Mouse (Mus musculus): Measurements from ENCODE around the gene Rtn4. TPM values are rescaled to one million over a fixed set of nuclear protein-coding genes. Genes with fewer than 3 reads are reported as not detected.

Rtn4 gene
- polyA plus RNA-seq, 1 experiment from 2014 or later, result 59.3 TPM

GRCm38 (mm10) chr11:29702721-29703120 lies 10.0 kb downstream of the Rtn4 start:
- ATAC-seq (replicated peaks; ENCODE audit: extremely low read depth, insufficient read depth, low FRiP score), result no peak
- Histone ChIP-seq H3K27ac (ENCODE audit: low read length) (no peak overlapping the region), H3K4me2 (ENCODE audit: low read depth, low read length) (no peak overlapping the region), H3K9me3 (replicated peaks; ENCODE audit: control insufficient read depth, low read length) (no peaks in the 10 kb centered on the region), H3K9ac (ENCODE audit: low read length) (no peak overlapping the region), H3K4me3 (ENCODE audit: low read length) (no peak overlapping the region), H3K27me3 (ENCODE audit: control insufficient read depth, insufficient read depth, low read length) (no peaks in the 10 kb centered on the region), H3K4me1 (ENCODE audit: control insufficient read depth, insufficient read depth, low read length) (peaks cover 11% of the 10 kb centered on the region), H3K36me3 (ENCODE audit: control insufficient read depth, insufficient read depth) (peaks cover 15% of the 10 kb centered on the region)
- 63% methylated on average over 3 of the region's 3 CpGs for WGBS

- Histone ChIP-seq H3K9ac (ENCODE audit: low read length) (no peak overlapping the region), H3K27ac (ENCODE audit: low read length) (no peak overlapping the region), H3K4me1 (ENCODE audit: control insufficient read depth, insufficient read depth, low read length) (peaks cover 11% of the 10 kb centered on the region), H3K4me2 (ENCODE audit: low read depth, low read length) (no peak overlapping the region), H3K9me3 (replicated peaks; ENCODE audit: control insufficient read depth, low read length) (no peaks in the 10 kb centered on the region), H3K4me3 (ENCODE audit: low read length) (no peak overlapping the region), H3K36me3 (ENCODE audit: control insufficient read depth, insufficient read depth) (peaks cover 23% of the 10 kb centered on the region), H3K27me3 (ENCODE audit: control insufficient read depth, insufficient read depth, low read length) (no peaks in the 10 kb centered on the region)
- no peak for ATAC-seq (replicated peaks; ENCODE audit: extremely low read depth, insufficient read depth, low FRiP score)
These were observed 12.5 kb downstream of the Rtn4 start for GRCm38 (mm10) chr11:29705263-29705662.

GRCm38 (mm10) chr11:29706845-29707244 lies 14.1 kb downstream of the Rtn4 start:
- no peak for ATAC-seq (replicated peaks; ENCODE audit: extremely low read depth, insufficient read depth, low FRiP score)
- WGBS, result 90% methylated on average over 4 of the region's 4 CpGs
- H3K4me3 ChIP-seq (ENCODE audit: low read length), result no peak overlapping the region
- peaks cover 11% of the 10 kb centered on the region for H3K4me1 ChIP-seq (ENCODE audit: control insufficient read depth, insufficient read depth, low read length)
- H3K36me3 ChIP-seq (ENCODE audit: control insufficient read depth, insufficient read depth), result peaks cover 26% of the 10 kb centered on the region
- no peaks in the 10 kb centered on the region for H3K9me3 ChIP-seq (replicated peaks; ENCODE audit: control insufficient read depth, low read length)
- H3K4me2 ChIP-seq (ENCODE audit: low read depth, low read length), result no peak overlapping the region
- no peak overlapping the region for H3K27ac ChIP-seq (ENCODE audit: low read length)
- H3K27me3 ChIP-seq (ENCODE audit: control insufficient read depth, insufficient read depth, low read length), result no peaks in the 10 kb centered on the region
- H3K9ac ChIP-seq (ENCODE audit: low read length), result no peak overlapping the region

- Histone ChIP-seq H3K36me3 (ENCODE audit: control insufficient read depth, insufficient read depth) (peaks cover 26% of the 10 kb centered on the region), H3K4me2 (ENCODE audit: low read depth, low read length) (no peak overlapping the region), H3K9me3 (replicated peaks; ENCODE audit: control insufficient read depth, low read length) (no peaks in the 10 kb centered on the region), H3K4me3 (ENCODE audit: low read length) (no peak overlapping the region), H3K27me3 (ENCODE audit: control insufficient read depth, insufficient read depth, low read length) (no peaks in the 10 kb centered on the region), H3K4me1 (ENCODE audit: control insufficient read depth, insufficient read depth, low read length) (peaks cover 3% of the 10 kb centered on the region), H3K27ac (ENCODE audit: low read length) (no peak overlapping the region), H3K9ac (ENCODE audit: low read length) (no peak overlapping the region)
- no peak for ATAC-seq (replicated peaks; ENCODE audit: extremely low read depth, insufficient read depth, low FRiP score)
These were observed 16.8 kb downstream of the Rtn4 start for GRCm38 (mm10) chr11:29709512-29709911.

GRCm38 (mm10) chr11:29714114-29714513 lies 21.4 kb downstream of the Rtn4 start:
- WGBS, result 88% methylated on average over 7 of the region's 7 CpGs
- Histone ChIP-seq H3K27me3 (ENCODE audit: control insufficient read depth, insufficient read depth, low read length) (no peaks in the 10 kb centered on the region), H3K9ac (ENCODE audit: low read length) (no peak overlapping the region), H3K4me2 (ENCODE audit: low read depth, low read length) (no peak overlapping the region), H3K27ac (ENCODE audit: low read length) (no peak overlapping the region), H3K4me3 (ENCODE audit: low read length) (no peak overlapping the region), H3K4me1 (ENCODE audit: control insufficient read depth, insufficient read depth, low read length) (peaks cover 2% of the 10 kb centered on the region; the same call in 1 of the 2 replicates), H3K36me3 (ENCODE audit: control insufficient read depth, insufficient read depth) (peaks cover 3% of the 10 kb centered on the region; the same call in 1 of the 2 replicates), H3K9me3 (replicated peaks; ENCODE audit: control insufficient read depth, low read length) (no peaks in the 10 kb centered on the region)
- no peak for ATAC-seq (replicated peaks; ENCODE audit: extremely low read depth, insufficient read depth, low FRiP score)

- peaks cover 2% of the 10 kb centered on the region; the same call in 1 of the 2 replicates for H3K4me1 ChIP-seq (ENCODE audit: control insufficient read depth, insufficient read depth, low read length)
- H3K4me2 ChIP-seq (ENCODE audit: low read depth, low read length), result no peak overlapping the region
- H3K36me3 ChIP-seq (ENCODE audit: control insufficient read depth, insufficient read depth), result peaks cover 3% of the 10 kb centered on the region; the same call in 1 of the 2 replicates
- no peak for ATAC-seq (replicated peaks; ENCODE audit: extremely low read depth, insufficient read depth, low FRiP score)
- WGBS, result 89% methylated on average over 2 of the region's 2 CpGs
- no peak overlapping the region for H3K9ac ChIP-seq (ENCODE audit: low read length)
- H3K4me3 ChIP-seq (ENCODE audit: low read length), result no peak overlapping the region
- no peaks in the 10 kb centered on the region for H3K27me3 ChIP-seq (ENCODE audit: control insufficient read depth, insufficient read depth, low read length)
- no peak overlapping the region for H3K27ac ChIP-seq (ENCODE audit: low read length)
- no peaks in the 10 kb centered on the region for H3K9me3 ChIP-seq (replicated peaks; ENCODE audit: control insufficient read depth, low read length)
These were observed 22.0 kb downstream of the Rtn4 start for GRCm38 (mm10) chr11:29714789-29715188.

- H3K9me3 ChIP-seq (replicated peaks; ENCODE audit: control insufficient read depth, low read length), result no peaks in the 10 kb centered on the region
- 83% methylated on average over 3 of the region's 3 CpGs for WGBS
- peaks cover 3% of the 10 kb centered on the region; the same call in 1 of the 2 replicates for H3K36me3 ChIP-seq (ENCODE audit: control insufficient read depth, insufficient read depth)
- peaks cover 2% of the 10 kb centered on the region; the same call in 1 of the 2 replicates for H3K4me1 ChIP-seq (ENCODE audit: control insufficient read depth, insufficient read depth, low read length)
- no peaks in the 10 kb centered on the region for H3K27me3 ChIP-seq (ENCODE audit: control insufficient read depth, insufficient read depth, low read length)
- no peak overlapping the region for H3K9ac ChIP-seq (ENCODE audit: low read length)
- ATAC-seq (replicated peaks; ENCODE audit: extremely low read depth, insufficient read depth, low FRiP score), result no peak
- H3K4me3 ChIP-seq (ENCODE audit: low read length), result no peak overlapping the region
- H3K4me2 ChIP-seq (ENCODE audit: low read depth, low read length), result no peak overlapping the region
- H3K27ac ChIP-seq (ENCODE audit: low read length), result no peak overlapping the region
These were observed 22.8 kb downstream of the Rtn4 start for GRCm38 (mm10) chr11:29715499-29715898.

GRCm38 (mm10) chr11:29718541-29718940 lies 25.8 kb downstream of the Rtn4 start:
- Histone ChIP-seq H3K27me3 (ENCODE audit: control insufficient read depth, insufficient read depth, low read length) (no peaks in the 10 kb centered on the region), H3K4me1 (ENCODE audit: control insufficient read depth, insufficient read depth, low read length) (peaks cover 2% of the 10 kb centered on the region; the same call in 1 of the 2 replicates), H3K4me3 (ENCODE audit: low read length) (no peak overlapping the region), H3K9ac (ENCODE audit: low read length) (no peak overlapping the region), H3K36me3 (ENCODE audit: control insufficient read depth, insufficient read depth) (no peaks in the 10 kb centered on the region), H3K4me2 (ENCODE audit: low read depth, low read length) (no peak overlapping the region), H3K9me3 (replicated peaks; ENCODE audit: control insufficient read depth, low read length) (no peaks in the 10 kb centered on the region), H3K27ac (ENCODE audit: low read length) (no peak overlapping the region)
- ATAC-seq (replicated peaks; ENCODE audit: extremely low read depth, insufficient read depth, low FRiP score), result no peak
- 55% methylated on average over 6 of the region's 6 CpGs for WGBS

GRCm38 (mm10) chr11:29719597-29719996 lies 26.9 kb downstream of the Rtn4 start:
- Histone ChIP-seq H3K36me3 (ENCODE audit: control insufficient read depth, insufficient read depth) (no peaks in the 10 kb centered on the region), H3K27me3 (ENCODE audit: control insufficient read depth, insufficient read depth, low read length) (no peaks in the 10 kb centered on the region), H3K4me2 (ENCODE audit: low read depth, low read length) (no peak overlapping the region), H3K27ac (ENCODE audit: low read length) (no peak overlapping the region), H3K9me3 (replicated peaks; ENCODE audit: control insufficient read depth, low read length) (no peaks in the 10 kb centered on the region), H3K4me1 (ENCODE audit: control insufficient read depth, insufficient read depth, low read length) (peaks cover 2% of the 10 kb centered on the region; the same call in 1 of the 2 replicates), H3K9ac (ENCODE audit: low read length) (no peak overlapping the region), H3K4me3 (ENCODE audit: low read length) (no peak overlapping the region)
- no peak for ATAC-seq (replicated peaks; ENCODE audit: extremely low read depth, insufficient read depth, low FRiP score)
- 55% methylated on average over 1 of the region's 1 CpGs for WGBS

Measured in heart, embryonic 16.5 days (tissue).